Mouse (Mus musculus) mouse embryonic stem cell (cell line): ENCODE data around the gene Crybg2.

ENCODE experiments used
- in situ Hi-C, 2 experiments: fragments of 300-500 bp; cut with MboI; formaldehyde crosslinking; loops; 1 replicate in 1 of 2; 3 replicates in 1 of 2; pipeline ENCODE4 v1.14.3; 2019 to 2020; ENCODE audit warnings: low sequenced_read_pairs in 2 of 2, low pct_unique_long_range_greater_than_20kb in 1 of 2, mixed read lengths in 1 of 2; ENCODE audit not compliant: unreplicated experiment in 1 of 2

Gene Crybg2

DNA sequence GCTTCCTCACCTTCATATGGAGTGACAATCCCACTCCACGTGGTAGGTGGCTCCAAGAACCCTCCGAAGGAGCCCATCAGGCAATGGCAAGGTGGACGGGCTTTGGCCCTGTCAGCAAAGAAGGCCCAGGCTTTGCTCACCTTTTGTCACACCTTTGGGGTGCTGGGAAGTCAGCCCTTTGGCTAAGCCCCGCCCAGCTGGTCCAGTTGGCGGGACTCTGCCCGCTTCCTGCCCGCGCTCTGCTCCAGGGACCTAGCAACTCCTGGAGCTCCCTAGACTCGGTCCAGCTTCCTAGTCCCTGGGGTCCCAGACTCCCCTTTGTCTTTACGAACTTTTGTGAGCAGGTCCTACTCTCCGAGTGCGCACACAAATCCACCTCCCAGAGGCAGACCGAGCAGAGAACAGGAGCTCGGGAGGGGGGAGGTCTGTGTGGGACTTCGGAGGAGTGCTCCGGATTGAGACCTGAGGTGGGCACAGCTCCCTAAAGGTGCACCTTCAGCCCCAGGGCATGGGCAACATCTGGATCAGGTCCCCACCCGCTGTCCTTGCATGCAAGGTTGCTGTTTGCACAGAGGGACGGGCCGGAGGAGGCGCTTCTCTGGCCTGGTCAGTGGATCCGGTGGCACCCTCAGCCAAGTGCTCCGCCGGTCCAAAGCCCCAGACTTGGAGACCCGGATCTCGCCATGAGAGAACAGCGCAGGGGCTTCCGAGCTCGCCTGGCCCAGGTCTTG is at the start of gene Crybg2:
Gene Crybg2, plus strand, starts transcription at position 681 of the 731 bp plus-strand sequence.
- in situ Hi-C loops: no loop called here

- in situ Hi-C loops: no loop called here
Observed at GRCm38 (mm10) chr4:134011450-134012414, 48.9 kb upstream of the Crybg2 start.

DNA sequence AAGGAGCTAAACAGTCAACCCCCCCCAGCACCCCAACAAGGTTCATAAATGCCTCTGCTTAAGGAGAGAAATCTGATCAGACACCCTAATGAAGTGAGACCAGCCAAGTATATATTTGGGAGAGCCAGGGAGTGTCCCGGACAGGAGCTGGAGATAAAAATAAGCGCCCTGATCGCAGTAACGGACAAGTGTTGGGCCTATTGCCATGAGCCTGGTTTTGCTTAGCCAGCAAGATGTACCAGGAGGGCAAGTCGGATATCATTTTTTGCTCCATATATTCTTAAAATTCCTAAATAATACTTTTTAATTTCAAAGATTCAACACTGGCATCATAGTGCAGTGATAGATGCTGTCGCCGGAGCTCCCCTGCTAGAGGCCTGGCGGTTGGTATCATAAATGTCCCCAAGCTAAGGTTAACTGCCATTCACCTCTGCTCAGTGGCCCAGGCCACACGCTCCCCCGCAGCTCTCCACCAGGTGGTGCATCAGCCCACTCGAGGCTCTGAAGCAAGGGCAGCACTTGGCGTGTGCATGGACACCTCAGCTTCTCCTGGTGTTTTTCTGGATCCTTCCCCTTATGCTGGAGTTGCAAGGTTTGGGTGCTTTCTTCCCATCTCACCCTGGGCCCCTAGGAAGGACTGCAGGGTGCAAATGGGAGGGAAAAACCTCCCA is 47.6 kb upstream of the Crybg2 start:
- in situ Hi-C loops: no loop called here

- in situ Hi-C loops: no loop called here
Observed at GRCm38 (mm10) chr4:134016208-134016607, 44.4 kb upstream of the Crybg2 start.

DNA sequence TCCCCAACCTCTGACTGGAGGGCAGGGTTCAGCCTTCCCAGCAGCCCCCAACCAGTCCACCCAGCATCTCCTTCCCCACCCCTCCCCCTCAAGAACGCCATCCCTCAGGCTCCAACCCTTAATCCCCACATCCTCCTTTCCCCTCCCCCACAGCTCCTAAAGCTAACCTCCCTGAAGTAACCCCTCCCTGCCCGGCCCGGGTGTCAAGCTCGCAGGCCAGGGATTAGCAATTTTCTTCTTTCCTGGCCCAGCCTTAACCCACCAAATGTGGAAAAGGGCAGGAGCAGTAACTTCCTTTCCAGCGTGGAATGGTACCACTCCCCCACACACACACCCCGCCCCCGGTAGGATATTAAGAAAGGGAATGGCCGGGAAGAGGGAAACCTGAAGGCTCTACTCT is 43.8 kb upstream of the Crybg2 start:
- in situ Hi-C loops: no loop called here

DNA sequence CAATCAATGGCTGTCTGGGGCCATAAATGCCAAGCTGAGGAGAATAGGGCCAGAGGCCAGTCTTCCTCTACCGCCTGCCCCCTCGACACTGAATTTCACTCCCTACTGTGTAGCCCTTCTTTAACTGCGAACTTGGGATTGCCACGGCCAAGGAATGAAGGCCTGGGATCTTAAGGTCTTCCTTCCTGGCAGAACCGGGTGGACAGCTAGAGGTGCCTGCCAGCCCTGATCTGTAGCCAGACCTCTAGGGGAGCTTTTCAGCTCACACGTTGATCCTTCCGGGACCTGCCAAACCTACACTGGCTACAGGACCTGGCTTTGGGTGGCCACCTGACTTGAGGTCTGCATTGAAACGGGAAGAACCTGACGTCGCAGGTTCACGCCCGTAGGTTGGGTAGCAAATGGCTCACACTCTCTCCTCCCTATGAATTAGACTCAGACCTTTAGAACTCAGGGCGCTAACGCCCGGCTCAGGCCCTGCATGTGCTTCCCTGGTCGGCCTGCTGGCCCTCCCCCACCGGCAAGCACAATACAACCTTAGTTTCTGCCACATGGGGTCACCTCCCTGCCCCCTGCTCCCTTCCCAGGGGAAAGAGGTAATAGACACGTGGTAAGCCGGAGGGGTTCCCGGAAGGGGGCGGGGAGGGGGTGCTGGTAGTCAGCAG is 43.3 kb upstream of the Crybg2 start:
- in situ Hi-C loops: no loop called here

DNA sequence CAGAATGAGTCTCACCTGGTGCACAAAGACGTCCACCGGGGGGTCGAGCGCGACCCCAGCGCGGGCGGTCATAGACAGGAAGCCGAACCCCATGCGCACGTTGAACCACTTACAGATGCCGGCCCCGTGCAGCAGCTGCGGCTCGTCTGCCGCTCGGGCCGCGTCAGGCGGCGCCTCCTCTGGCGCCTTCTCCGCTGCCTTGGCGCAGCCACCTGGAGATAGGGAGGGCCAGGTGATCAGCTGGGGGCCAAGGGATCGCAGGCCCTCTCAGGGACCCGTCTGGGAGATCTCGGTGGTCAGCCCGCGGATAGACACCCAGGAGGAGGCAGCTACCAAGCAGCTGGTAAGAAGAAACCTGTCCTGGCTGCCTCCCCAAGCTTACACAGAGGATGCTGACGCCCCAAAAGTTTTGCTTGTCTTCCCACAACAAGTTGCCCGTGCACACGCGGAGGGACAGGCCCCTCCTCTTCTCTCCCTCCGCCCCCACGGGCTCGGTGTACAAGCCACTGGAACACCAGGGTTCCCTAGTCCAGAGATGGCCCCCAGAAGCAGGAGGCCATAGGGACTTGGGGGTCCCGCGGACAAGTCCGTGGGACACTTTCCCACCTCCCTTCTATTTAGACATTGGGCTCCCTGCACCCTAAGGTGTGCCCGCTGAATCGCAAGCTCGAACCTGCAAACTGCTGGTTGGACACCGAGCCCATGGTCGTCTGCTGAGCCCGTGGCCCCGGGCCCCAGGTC is 42.4 kb upstream of the Crybg2 start:
- in situ Hi-C loops: no loop called here

GRCm38 (mm10) chr4:134018779-134019145 is 41.9 kb upstream of the Crybg2 start, which contains the start of gene Lin28a:
Lin28a (minus strand) TSS chr4:134018841.
- in situ Hi-C loops: no loop called here

DNA sequence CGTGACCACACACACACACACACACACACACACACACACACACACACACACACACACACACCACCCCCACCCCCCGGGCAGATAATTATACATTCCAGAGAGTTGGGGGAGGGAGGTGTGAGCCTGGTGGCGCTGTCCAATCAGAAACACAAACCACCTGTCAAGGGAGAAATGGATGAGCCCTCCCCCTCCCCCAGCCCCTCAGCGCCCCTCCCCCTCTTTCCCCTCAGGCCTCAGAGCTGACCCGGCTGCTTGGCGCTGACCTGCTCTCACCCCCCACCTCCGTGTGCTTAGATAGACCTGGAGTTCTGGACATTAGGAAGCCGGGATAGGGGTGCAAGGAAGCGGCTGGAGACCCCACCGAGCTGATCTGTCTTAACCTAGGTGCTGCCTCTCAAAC is 41.4 kb upstream of the Crybg2 start:
- in situ Hi-C loops: no loop called here

DNA sequence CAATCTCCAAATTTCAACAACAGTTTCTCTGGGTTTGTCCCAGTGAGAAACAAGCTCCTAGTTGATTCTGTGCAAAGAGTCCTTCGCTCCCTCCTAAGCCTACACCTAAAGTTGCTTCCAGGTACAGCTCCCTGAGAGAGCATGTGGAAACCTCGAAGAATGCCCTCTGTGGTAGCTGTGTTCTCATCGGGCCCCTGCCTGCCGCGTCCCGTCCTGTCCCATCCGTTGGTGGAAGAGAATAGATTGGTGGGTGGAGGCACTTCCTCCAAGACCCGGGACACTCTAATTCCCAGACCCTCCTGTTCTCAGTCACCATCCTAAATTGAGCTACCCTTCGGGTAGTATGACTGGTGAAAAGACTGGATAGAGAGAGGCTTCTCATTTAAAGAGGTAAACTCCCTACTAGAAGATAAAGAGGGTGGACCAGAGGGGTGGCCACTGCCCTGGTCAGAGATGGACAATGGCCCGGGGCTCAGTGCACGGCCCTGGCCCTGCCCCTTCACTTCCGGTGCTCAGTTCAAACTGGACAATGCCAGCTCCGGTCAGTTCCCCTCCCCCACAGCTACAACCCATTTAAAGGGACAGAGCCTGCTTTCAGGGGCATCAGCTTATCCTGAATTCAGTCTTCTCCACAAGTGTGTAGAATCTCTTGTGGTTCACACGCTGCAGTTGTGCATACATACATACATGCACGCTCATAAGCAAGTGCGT is 40.8 kb upstream of the Crybg2 start:
- in situ Hi-C loops: no loop called here

DNA sequence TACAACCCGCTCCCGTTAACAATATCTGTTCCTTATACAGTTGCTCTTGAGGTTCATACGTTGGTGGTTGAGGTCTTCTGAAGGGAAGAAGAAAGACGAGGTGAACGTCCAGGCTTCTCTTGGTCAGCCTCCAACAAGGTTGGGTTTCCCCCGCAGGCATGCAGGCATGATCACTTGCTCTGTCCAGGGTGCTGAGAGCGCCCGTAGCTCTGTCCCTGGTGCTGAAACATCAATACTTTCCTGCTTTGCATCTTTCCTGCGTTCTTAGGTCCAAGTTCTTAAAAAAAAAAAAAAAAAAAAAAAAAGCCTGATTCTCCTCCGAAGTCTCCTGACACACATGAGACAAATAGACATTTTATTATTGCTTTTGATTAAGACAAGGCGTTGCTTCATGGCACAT is 40.0 kb upstream of the Crybg2 start:
- in situ Hi-C loops: no loop called here

DNA sequence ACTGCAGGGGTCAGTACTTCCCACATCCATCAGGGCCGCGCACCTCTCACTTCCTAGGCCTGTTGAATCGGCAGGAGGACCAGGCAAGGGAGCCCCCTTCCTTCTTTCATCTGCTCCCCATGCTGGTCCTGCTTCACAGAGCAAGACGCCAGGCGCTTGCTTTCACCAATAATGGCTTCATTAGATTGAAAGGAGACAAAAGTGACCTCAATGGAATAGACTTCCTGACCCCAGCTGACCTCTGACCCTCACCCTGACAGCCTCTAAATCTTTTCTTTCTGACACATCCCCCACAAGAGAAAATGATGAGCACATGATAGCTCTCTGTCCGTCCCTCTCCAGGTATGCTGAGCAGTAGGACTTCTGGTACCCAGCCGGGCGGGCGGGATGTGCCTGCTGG is 34.8 kb upstream of the Crybg2 start:
- in situ Hi-C loops: no loop called here

GRCm38 (mm10) chr4:134035953-134036352 is 24.7 kb upstream of the Crybg2 start:
- in situ Hi-C loops: loop anchor here in 1 of 2 experiments (5.0 kb wide), 1 partner anchor 36 kb away; no protein-coding TSS in a partner anchor

- in situ Hi-C loops: no loop called here
Observed at GRCm38 (mm10) chr4:134041317-134042123, 19.1 kb upstream of the Crybg2 start.

DNA sequence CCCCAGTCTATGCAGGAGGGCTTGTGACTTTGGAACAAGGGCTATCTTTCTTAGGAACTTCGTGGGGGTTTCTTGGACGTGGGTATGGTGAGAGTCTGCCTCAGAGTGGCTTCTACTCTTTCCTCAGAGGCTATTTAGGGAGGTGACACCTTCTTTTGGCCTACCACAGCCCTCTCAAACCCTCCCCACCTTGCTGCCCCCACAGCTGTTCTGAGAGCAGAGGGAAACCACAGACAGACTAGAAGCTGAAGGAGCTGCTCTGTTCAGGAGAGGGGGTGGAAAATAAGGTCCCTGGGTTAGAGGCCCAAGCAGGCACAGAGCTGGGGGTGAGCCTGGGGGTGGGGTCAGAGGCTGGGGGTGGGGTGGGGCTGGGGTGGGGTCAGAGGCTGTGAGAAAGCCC is 17.6 kb upstream of the Crybg2 start:
- in situ Hi-C loops: no loop called here

- in situ Hi-C loops: no loop called here
Observed at GRCm38 (mm10) chr4:134047648-134048047, 13.0 kb upstream of the Crybg2 start.

DNA sequence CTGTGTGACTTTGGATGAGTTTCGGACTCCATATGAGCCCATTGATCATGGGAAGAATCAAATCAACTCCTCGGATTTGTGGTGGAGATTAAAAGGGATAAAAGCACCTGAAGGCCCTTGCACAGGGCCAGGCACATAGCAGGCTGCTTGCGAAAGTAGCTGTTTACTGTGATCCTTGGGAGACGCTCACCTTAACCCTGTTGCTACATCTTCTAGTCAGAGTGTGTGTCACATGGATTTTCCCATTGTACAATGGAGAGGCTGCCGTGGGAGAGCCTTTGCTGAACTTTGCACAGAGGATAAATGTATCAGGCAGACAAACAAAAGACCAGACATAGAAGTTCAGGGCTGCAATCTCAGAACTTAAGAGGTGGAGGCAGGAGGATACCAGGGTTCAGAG is 8.7 kb upstream of the Crybg2 start:
- in situ Hi-C loops: no loop called here
